In the genomic region with DNA sequence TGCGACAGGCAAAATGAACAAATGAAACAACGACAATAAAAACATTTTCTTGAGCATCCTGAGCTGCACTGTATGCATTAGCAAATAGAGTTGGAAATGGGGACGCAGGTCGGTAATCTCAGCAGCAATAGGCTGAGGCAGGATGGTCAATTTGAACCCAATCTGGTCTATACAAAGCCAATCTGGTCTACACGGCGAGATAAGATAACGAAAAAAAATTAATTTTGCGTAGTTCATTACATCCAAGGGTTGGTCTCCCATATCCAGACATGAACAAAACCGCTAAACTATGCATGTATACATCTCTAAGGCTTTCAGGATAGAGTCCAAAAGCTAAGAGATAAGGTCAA, we compare ENCODE assay signal across 8 mouse cellular contexts. TPM values are rescaled to one million over a fixed set of nuclear protein-coding genes. Genes with fewer than 3 reads are reported as not detected.
DNase-seq lines count a peak whose midpoint lies in the region; ATAC-seq and TF ChIP-seq lines count a peak whose summit lies in the region.

No protein-coding gene starts in this region.

- intact Hi-C loops in gastrocnemius, postnatal 36 days (cut with DNase I): loop anchor here (1.0 kb wide), 1 partner anchor 261 kb away; the partner anchor contains the start of genes Mastl and Yme1l1

- H3K4me2 ChIP-seq in kidney, postnatal 0 days (ENCODE audit: low read length): peak overlapping the region; percentile 68
- peak overlapping the region; percentile 86 for H3K4me2 ChIP-seq in hindbrain, embryonic 15.5 days
- peak overlapping the region; percentile 76 for H3K4me2 ChIP-seq in midbrain, embryonic 15.5 days

- peak overlapping the region; percentile 78 for H3K9ac ChIP-seq in kidney, postnatal 0 days (ENCODE audit: low read depth, low read length)
- H3K9ac ChIP-seq in hindbrain, embryonic 15.5 days: peak overlapping the region; percentile 78
- peak overlapping the region; percentile 82 for H3K9ac ChIP-seq in midbrain, embryonic 15.5 days

- peak overlapping the region; percentile 83 for H3K4me3 ChIP-seq in kidney, postnatal 0 days (replicated peaks; ENCODE audit: low read depth, low read length)
- H3K4me3 ChIP-seq in embryonic facial prominence, embryonic 10.5 days: peak overlapping the region; percentile 90
- peak overlapping the region; percentile 89 for H3K4me3 ChIP-seq in hindbrain, embryonic 15.5 days
- H3K4me3 ChIP-seq in midbrain, embryonic 15.5 days: peak overlapping the region; percentile 56

- DNase-seq in kidney, postnatal 0 days (ENCODE audit: low spot score): no peak
- DNase-seq in kidney, adult 18-20 months: no peak
- DNase-seq in embryonic facial prominence, embryonic 10.5 days (ENCODE audit: low spot score): no peak
- no peak for DNase-seq in gastrocnemius, postnatal 36 days

- no peak for ATAC-seq in kidney, postnatal 0 days (replicated peaks; ENCODE audit: low FRiP score, low read depth)
- ATAC-seq in hindbrain, embryonic 15.5 days (ENCODE audit: low FRiP score, low read depth): no peak
- peak; percentile 59 for ATAC-seq in midbrain, embryonic 15.5 days (replicated peaks)
- ATAC-seq in activated CD4-positive, CD25-positive, alpha-beta regulatory T cell, adult 4 months: no peak
- no peak for ATAC-seq in monocyte, adult 5-6 weeks (replicated peaks; ENCODE audit: insufficient number of reproducible peaks, low FRiP score, low TSS enrichment, poor library complexity, severe bottlenecking)

- 21% methylated on average over 9 of the region's 9 CpGs for WGBS in kidney, postnatal 0 days
- WGBS in embryonic facial prominence, embryonic 10.5 days: 27% methylated on average over 9 of the region's 9 CpGs
- WGBS in hindbrain, embryonic 15.5 days: 19% methylated on average over 9 of the region's 9 CpGs
- 19% methylated on average over 9 of the region's 9 CpGs for WGBS in midbrain, embryonic 15.5 days

- no peak for TF ChIP-seq CTCF in kidney, postnatal 0 days (IDR thresholded peaks at IDR 0.05; ENCODE audit: low read depth)

- no peaks in the 10 kb centered on the region for H3K4me1 ChIP-seq in kidney, postnatal 0 days (replicated peaks; ENCODE audit: insufficient read depth, low read length)
- peaks cover 12% of the 10 kb centered on the region for H3K4me1 ChIP-seq in embryonic facial prominence, embryonic 10.5 days
- H3K4me1 ChIP-seq in hindbrain, embryonic 15.5 days (replicated peaks): peaks cover 20% of the 10 kb centered on the region
- H3K4me1 ChIP-seq in midbrain, embryonic 15.5 days: peaks cover 17% of the 10 kb centered on the region

- H3K36me3 ChIP-seq in kidney, postnatal 0 days (ENCODE audit: insufficient read depth, low read length): no peaks in the 10 kb centered on the region
- H3K36me3 ChIP-seq in embryonic facial prominence, embryonic 10.5 days (replicated peaks): no peaks in the 10 kb centered on the region
- no peaks in the 10 kb centered on the region for H3K36me3 ChIP-seq in hindbrain, embryonic 15.5 days
- no peaks in the 10 kb centered on the region for H3K36me3 ChIP-seq in midbrain, embryonic 15.5 days (replicated peaks)

- no peaks in the 10 kb centered on the region for H3K27me3 ChIP-seq in kidney, postnatal 0 days (ENCODE audit: insufficient read depth, low read length)
- H3K27me3 ChIP-seq in embryonic facial prominence, embryonic 10.5 days (replicated peaks; ENCODE audit: low read depth, poor library complexity, severe bottlenecking): no peaks in the 10 kb centered on the region
- H3K27me3 ChIP-seq in hindbrain, embryonic 15.5 days: no peaks in the 10 kb centered on the region
- no peaks in the 10 kb centered on the region for H3K27me3 ChIP-seq in midbrain, embryonic 15.5 days (replicated peaks)

- peak overlapping the region; percentile 77 for H3K27ac ChIP-seq in kidney, postnatal 0 days
- H3K27ac ChIP-seq in embryonic facial prominence, embryonic 10.5 days (replicated peaks): peak overlapping the region; percentile 89
- H3K27ac ChIP-seq in hindbrain, embryonic 15.5 days (replicated peaks): peak overlapping the region; percentile 87
- peak overlapping the region; percentile 89 for H3K27ac ChIP-seq in midbrain, embryonic 15.5 days

- no peaks in the 10 kb centered on the region for H3K9me3 ChIP-seq in kidney, postnatal 0 days (replicated peaks; ENCODE audit: low read length)
- no peaks in the 10 kb centered on the region for H3K9me3 ChIP-seq in embryonic facial prominence, embryonic 10.5 days
- H3K9me3 ChIP-seq in hindbrain, embryonic 15.5 days: no peaks in the 10 kb centered on the region
- H3K9me3 ChIP-seq in midbrain, embryonic 15.5 days: no peaks in the 10 kb centered on the region

RNA-seq across cellular contexts. Expression of gene Pdss1, which starts 0.4 kb away (rescaled TPM):
- polyA plus RNA-seq in kidney, postnatal 0 days (2015; fragmentation: Nextera tagmentation; extraction: Ambion mirVana): 26.6 and 27.3 TPM in 2 replicates
- 23.0 and 24.2 TPM in 2 replicates for polyA plus RNA-seq in embryonic facial prominence, embryonic 10.5 days (2016; fragmentation: Nextera tagmentation; extraction: Ambion mirVana)
- 23.1 and 25.1 TPM in 2 replicates for polyA plus RNA-seq in hindbrain, embryonic 15.5 days (2015; fragmentation: Nextera tagmentation; extraction: Ambion mirVana)
- polyA plus RNA-seq in midbrain, embryonic 15.5 days (2015; fragmentation: Nextera tagmentation; extraction: Ambion mirVana): 24.8 and 28.6 TPM in 2 replicates
- 10 to 100 TPM in 1 of 2 experiments, 1 to 10 TPM in 1; 9.0 to 14.8 TPM for polyA plus RNA-seq in activated CD4-positive, CD25-positive, alpha-beta regulatory T cell, adult 4 months (2017; shearing (Covaris generic))
- 10 to 100 TPM; 12.4 to 12.5 TPM for total RNA-seq in gastrocnemius, postnatal 36 days (2021)
- total RNA-seq in monocyte, adult 5-6 weeks (2017): 9.2 to 14.2 TPM (median 11.3 TPM) in 3 replicates
